Mouse (Mus musculus) heart, adult 8-10 months (tissue): ENCODE data around the gene Olfr916. TPM values are rescaled to one million over a fixed set of nuclear protein-coding genes. Genes with fewer than 3 reads are reported as not detected.

Experiments
- DNase-seq: peaks from one replicate; pipeline ENCODE4 v3.0.0; 2022; ENCODE audit warnings: low spot score
- total RNA-seq, 4 experiments: library from RNA; stranded (reverse); gene quantifications; 2 replicates each; pipeline ENCODE4 v1.2.4; 2022

The Olfr916 gene
- not detected for total RNA-seq

DNA sequence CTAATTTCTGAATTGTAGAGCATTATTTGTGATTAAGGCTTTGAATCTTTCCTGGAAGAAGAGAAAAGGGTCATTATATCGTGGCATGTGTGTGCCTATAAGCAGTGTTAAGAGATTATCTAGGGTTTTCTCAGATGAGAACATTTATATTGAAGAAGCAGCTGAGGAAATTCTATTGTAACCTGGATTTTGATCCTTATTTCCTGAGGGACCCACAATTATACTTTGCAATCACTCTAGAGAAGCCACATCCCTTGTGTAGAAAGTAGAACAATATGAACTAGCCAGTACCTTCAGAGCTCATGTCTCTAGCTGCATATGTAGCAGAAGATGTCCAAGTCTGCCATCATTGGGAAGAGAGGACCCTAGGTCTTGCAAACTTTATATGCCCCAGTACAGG, at the start of gene Olfr916:
Gene Olfr916, minus strand, starts transcription at position 101 of the 400 bp plus-strand sequence.
- no peak for DNase-seq

DNA sequence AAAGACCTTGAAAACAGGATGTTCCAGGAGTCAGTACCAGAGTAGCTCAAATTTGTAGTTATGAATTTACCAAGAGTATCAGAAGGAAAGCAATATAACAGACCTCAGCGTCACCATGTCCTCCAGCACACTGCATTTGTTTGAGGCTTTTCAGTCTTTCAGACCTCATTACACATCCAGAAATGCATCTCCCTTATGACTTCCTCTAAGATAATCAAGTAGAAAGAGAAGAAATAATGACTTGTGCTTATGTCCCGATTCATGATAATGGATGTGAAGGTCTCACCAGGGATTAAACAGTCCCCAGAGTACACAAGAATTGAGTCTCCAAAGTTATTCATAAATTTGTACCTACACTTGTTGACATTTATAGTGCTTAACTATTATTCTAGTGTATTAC, 14.8 kb upstream of the Olfr916 start, which contains the start of gene Olfr918:
Gene Olfr918, minus strand, starts transcription at position 101 of the 400 bp plus-strand sequence.
- no peak for DNase-seq

DNA sequence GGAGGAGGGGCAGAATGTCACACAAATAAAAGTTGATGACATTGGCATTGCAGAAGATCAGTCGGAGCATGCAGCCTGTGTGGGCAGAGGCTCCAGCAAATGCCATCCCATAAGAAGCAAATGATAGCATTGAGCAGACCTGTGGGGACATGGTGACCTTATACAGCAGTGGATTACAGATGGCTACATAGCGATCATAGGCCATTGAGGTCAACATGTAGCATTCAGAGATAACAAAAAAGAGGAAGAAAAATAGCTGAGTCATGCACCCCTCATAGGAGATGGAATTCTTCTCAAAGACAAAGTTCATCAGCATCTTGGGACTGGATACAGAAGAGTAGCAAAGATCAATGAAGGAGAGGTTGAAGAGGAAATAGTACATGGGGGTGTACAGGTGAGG, 13.2 kb upstream of the Olfr916 start:
- DNase-seq, result no peak

DNA sequence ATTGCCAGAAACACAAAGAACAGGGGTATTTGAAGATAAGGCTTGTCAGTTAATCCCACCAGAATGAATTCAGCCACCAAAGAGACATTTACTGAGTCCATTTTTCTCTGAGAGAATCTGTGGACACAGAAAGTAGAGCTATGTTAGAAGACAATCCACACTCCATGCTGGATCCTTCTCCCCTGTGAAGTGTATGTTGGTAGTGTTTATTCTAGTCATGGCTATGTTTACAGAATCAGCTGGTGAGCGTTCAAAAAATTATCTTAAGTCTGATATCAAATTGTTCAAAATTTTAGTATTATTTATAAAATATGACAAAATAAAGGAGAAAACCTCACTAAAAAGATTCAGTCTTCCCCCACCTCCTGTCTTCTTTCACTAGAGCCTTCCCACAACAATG, 6.1 kb upstream of the Olfr916 start, which contains the start of gene Olfr917:
Gene Olfr917, minus strand, starts transcription at position 101 of the 400 bp plus-strand sequence.
- no peak for DNase-seq

DNA sequence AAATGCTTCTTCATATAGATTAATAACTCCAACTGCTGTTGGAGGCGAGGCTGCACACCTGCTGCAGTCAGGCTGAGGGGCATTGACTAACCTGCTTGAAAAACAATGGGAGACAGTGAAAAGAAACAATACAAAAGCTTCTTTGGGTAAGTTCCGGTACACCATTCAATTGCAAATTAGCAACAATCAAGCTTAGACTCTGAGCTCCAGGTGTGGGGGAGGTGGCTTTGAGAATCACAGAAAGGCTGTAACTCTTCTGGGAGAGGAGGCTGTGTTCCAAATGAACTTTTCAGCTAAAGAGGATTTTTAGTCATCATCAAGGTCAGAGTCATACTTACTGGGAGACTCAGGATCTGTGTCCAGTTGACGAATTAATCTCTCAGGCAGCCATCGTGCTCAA, 27.3 kb downstream of the Olfr916 start:
- DNase-seq, result no peak

Other genes starting within 250 kb of the Olfr916 start
- gene Olfr901, start 230.4 kb downstream of the Olfr916 start, total RNA-seq, result not detected
- not detected for gene Olfr902, start 212.2 kb downstream of the Olfr916 start, total RNA-seq
- gene Olfr904, start 196.7 kb downstream of the Olfr916 start, total RNA-seq, result not detected
- not detected for gene Olfr905, start 188.8 kb downstream of the Olfr916 start, total RNA-seq
- not detected for gene Olfr906, start 172.8 kb downstream of the Olfr916 start, total RNA-seq
- not detected for gene Olfr907, start 164.1 kb downstream of the Olfr916 start, total RNA-seq
- gene Olfr911-ps1, start 138.3 kb downstream of the Olfr916 start, total RNA-seq, result not detected
- gene Olfr910, start 122.0 kb downstream of the Olfr916 start, total RNA-seq, result not detected
- gene Olfr912, start 79.7 kb downstream of the Olfr916 start, total RNA-seq, result not detected
- not detected for gene Olfr913, start 67.1 kb downstream of the Olfr916 start, total RNA-seq
- gene Olfr914, start 54.8 kb downstream of the Olfr916 start, total RNA-seq, result not detected
- not detected for gene Olfr917, start 6.0 kb upstream of the Olfr916 start, total RNA-seq
- gene Olfr918, start 14.7 kb upstream of the Olfr916 start, total RNA-seq, result not detected
- not detected for gene Olfr919, start 43.8 kb upstream of the Olfr916 start, total RNA-seq
- 10 to 100 TPM; 18.4 to 25.0 (median 22.9) TPM for gene Vwa5a, start 58.4 kb upstream of the Olfr916 start, total RNA-seq
- gene Olfr920, start 92.4 kb upstream of the Olfr916 start, total RNA-seq, result under 1 TPM in 3 of 4 experiments, not detected in 1; 0.09 to 0.16 (median 0.13) TPM
- not detected for gene Olfr921, start 113.2 kb upstream of the Olfr916 start, total RNA-seq
- gene Olfr922, start 154.7 kb upstream of the Olfr916 start, total RNA-seq, result not detected
- not detected for gene Olfr923, start 166.7 kb upstream of the Olfr916 start, total RNA-seq
- not detected for gene Olfr924, start 184.6 kb upstream of the Olfr916 start, total RNA-seq
- gene Olfr26, start 195.2 kb upstream of the Olfr916 start, total RNA-seq, result not detected
- not detected for gene Olfr926, start 217.3 kb upstream of the Olfr916 start, total RNA-seq